Mouse (Mus musculus) MEL (cell line): ENCODE measurements around the gene Gm10961. TPM values are rescaled to one million over a fixed set of nuclear protein-coding genes. Genes with fewer than 3 reads are reported as not detected.

Experiments
- DNase-seq: peaks from one replicate; pipeline ENCODE4 v3.0.0; 2011; ENCODE audit warnings: low read depth, low spot score
- H3K27ac ChIP-seq: 2 replicates; pipeline ENCODE4 v1.5.1; 2012; ENCODE audit warnings: low read depth, mild to moderate bottlenecking, control low read depth, low read length, moderate library complexity; ENCODE audit not compliant: control insufficient read depth
- H3K27me3 ChIP-seq, 2 experiments: fragments of 150-350 bp in 1 of 2; sonication (generic) in 1 of 2; 2 replicates each; pipeline ENCODE4 v1.6.1; 2012; ENCODE audit warnings: low read length in 2 of 2, mild to moderate bottlenecking in 2 of 2, improper control_type of control experiment in 1 of 2, moderate library complexity in 1 of 2; ENCODE audit not compliant: insufficient read depth in 2 of 2, control insufficient read depth in 1 of 2
- H3K36me3 ChIP-seq, 2 experiments: 2 replicates each; pipeline ENCODE4 v1.6.1; 2012 to 2014; ENCODE audit warnings: low read length in 2 of 2, improper control_type of control experiment in 1 of 2, inconsistent platforms in 1 of 2, mild to moderate bottlenecking in 1 of 2; ENCODE audit not compliant: insufficient read depth in 2 of 2, control insufficient read depth in 1 of 2
- H3K4me1 ChIP-seq, 2 experiments: fragments of 150-350 bp in 1 of 2; sonication (generic) in 1 of 2; 2 replicates each; pipeline ENCODE4 v1.6.1; 2012; ENCODE audit warnings: low read length in 2 of 2, improper control_type of control experiment in 1 of 2, mild to moderate bottlenecking in 1 of 2; ENCODE audit not compliant: insufficient read depth in 2 of 2, control insufficient read depth in 1 of 2
- H3K4me3 ChIP-seq, 2 experiments: fragments of 150-350 bp in 1 of 2; sonication (generic) in 1 of 2; 2 replicates each; pipeline ENCODE4 v1.5.1; 2012; ENCODE audit warnings: low read depth in 2 of 2, low read length in 2 of 2, mild to moderate bottlenecking in 2 of 2, moderate library complexity in 2 of 2, control low read depth in 1 of 2, improper control_type of control experiment in 1 of 2; ENCODE audit not compliant: control insufficient read depth in 1 of 2, insufficient read depth in 1 of 2
- H3K79me2 ChIP-seq: 2 replicates; pipeline ENCODE4 v1.6.1; 2012; ENCODE audit warnings: mild to moderate bottlenecking, low read length, moderate library complexity; ENCODE audit not compliant: control insufficient read depth, poor library complexity, insufficient read depth
- H3K9ac ChIP-seq: 2 replicates; pipeline ENCODE4 v1.6.1; 2012; ENCODE audit warnings: low read depth, mild to moderate bottlenecking, control low read depth, low read length, moderate library complexity; ENCODE audit not compliant: control insufficient read depth, poor library complexity, severe bottlenecking
- H3K9me3 ChIP-seq: fragments of 150-350 bp; sonication (generic); replicated peaks from 2 replicates; pipeline ENCODE4 v1.6.1; 2012; ENCODE audit warnings: mild to moderate bottlenecking, low read length, improper control_type of control experiment, moderate library complexity; ENCODE audit not compliant: insufficient read depth
- BHLHE40 ChIP-seq: IDR thresholded peaks from 2 replicates; pipeline ENCODE4 v1.6.1; 2012; ENCODE audit warnings: low read depth, mild to moderate bottlenecking, inconsistent platforms, low read length, improper control_type of control experiment, borderline replicate concordance
- CTCF ChIP-seq, 3 experiments: IDR thresholded peaks in 2 of 3; conservative IDR thresholded peaks in 1 of 3; 2 replicates each; pipeline ENCODE4 v1.5.1; 2011 to 2012; ENCODE audit warnings: low read length in 3 of 3, low read depth in 2 of 3, mild to moderate bottlenecking in 2 of 3, improper control_type of control experiment in 1 of 3, inconsistent platforms in 1 of 3, mixed read lengths in 1 of 3, moderate library complexity in 1 of 3; ENCODE audit not compliant: control insufficient read depth in 1 of 3, insufficient read depth in 1 of 3, poor library complexity in 1 of 3, severe bottlenecking in 1 of 3
- ELF1 ChIP-seq: IDR thresholded peaks from 2 replicates; pipeline ENCODE4 v1.6.1; 2014; ENCODE audit warnings: low read depth, mild to moderate bottlenecking, inconsistent platforms, low read length, improper control_type of control experiment, moderate library complexity
- ETS1 ChIP-seq: IDR thresholded peaks from 2 replicates; pipeline ENCODE4 v1.6.1; 2012; ENCODE audit warnings: low read depth, mild to moderate bottlenecking, inconsistent platforms, low read length, improper control_type of control experiment, moderate library complexity
- GABPA ChIP-seq: IDR thresholded peaks from 2 replicates; pipeline ENCODE4 v1.6.1; 2012; ENCODE audit warnings: low read depth, mild to moderate bottlenecking, inconsistent platforms, low read length, improper control_type of control experiment, moderate library complexity
- GATA1 ChIP-seq: IDR thresholded peaks from 2 replicates; pipeline ENCODE4 v1.6.1; 2011; ENCODE audit warnings: low read depth, low read length, improper control_type of control experiment
- HCFC1 ChIP-seq: IDR thresholded peaks from 2 replicates; pipeline ENCODE4 v1.6.1; 2012; ENCODE audit warnings: low read depth, mild to moderate bottlenecking, inconsistent platforms, low read length, improper control_type of control experiment, moderate library complexity
- KAT2A ChIP-seq: conservative IDR thresholded peaks from 2 replicates; pipeline ENCODE4 v1.6.1; 2012; ENCODE audit warnings: low read depth, low read length, improper control_type of control experiment, inconsistent platforms
- MAFK ChIP-seq: IDR thresholded peaks from 2 replicates; pipeline ENCODE4 v1.6.1; 2011; ENCODE audit warnings: low read depth, mild to moderate bottlenecking, low read length, improper control_type of control experiment, borderline replicate concordance
- MAX ChIP-seq: IDR thresholded peaks from 2 replicates; pipeline ENCODE4 v1.6.1; 2011; ENCODE audit warnings: low read length, improper control_type of control experiment
- MAZ ChIP-seq: IDR thresholded peaks from 2 replicates; pipeline ENCODE4 v1.6.1; 2012; ENCODE audit warnings: low read depth, mild to moderate bottlenecking, inconsistent platforms, low read length, improper control_type of control experiment
- MEF2A ChIP-seq: IDR thresholded peaks from 2 replicates; pipeline ENCODE4 v1.6.1; 2014; ENCODE audit warnings: low read depth, mild to moderate bottlenecking, inconsistent platforms, low read length, improper control_type of control experiment; ENCODE audit not compliant: poor library complexity, insufficient replicate concordance, severe bottlenecking; ENCODE audit errors: extremely low read depth
- MYB ChIP-seq: IDR thresholded peaks from 2 replicates; pipeline ENCODE4 v1.6.1; 2011; ENCODE audit warnings: mild to moderate bottlenecking, low read depth, low read length, improper control_type of control experiment
- MYC ChIP-seq: IDR thresholded peaks from 2 replicates; pipeline ENCODE4 v1.6.1; 2011; ENCODE audit warnings: low read depth, mild to moderate bottlenecking, low read length, improper control_type of control experiment, moderate library complexity
- POLR2AphosphoS2 ChIP-seq: IDR thresholded peaks from 2 replicates; pipeline ENCODE4 v1.6.1; 2011; ENCODE audit warnings: low read length, improper control_type of control experiment
- POLR2AphosphoS5 ChIP-seq: IDR thresholded peaks from 2 replicates; pipeline ENCODE4 v1.6.1; 2012; ENCODE audit warnings: low read depth, borderline replicate concordance, mild to moderate bottlenecking, inconsistent platforms, low read length, moderate library complexity, mixed read lengths
- RAD21 ChIP-seq: IDR thresholded peaks from 2 replicates; pipeline ENCODE4 v1.6.1; 2011; ENCODE audit warnings: mild to moderate bottlenecking, low read depth, low read length, improper control_type of control experiment
- SIN3A ChIP-seq: IDR thresholded peaks from 2 replicates; pipeline ENCODE4 v1.6.1; 2012; ENCODE audit warnings: low read length, improper control_type of control experiment, inconsistent platforms
- TAL1 ChIP-seq: IDR thresholded peaks from 2 replicates; pipeline ENCODE4 v1.6.1; 2012; ENCODE audit warnings: mild to moderate bottlenecking, inconsistent platforms, low read length, moderate library complexity, mixed read lengths
- TBP ChIP-seq: IDR thresholded peaks from 2 replicates; pipeline ENCODE4 v1.8.0; 2011; ENCODE audit warnings: low read depth, low read length, improper control_type of control experiment
- TCF12 ChIP-seq: IDR thresholded peaks from 2 replicates; pipeline ENCODE4 v1.6.1; 2014; ENCODE audit warnings: low read depth, mild to moderate bottlenecking, inconsistent platforms, low read length, improper control_type of control experiment, moderate library complexity
- USF1 ChIP-seq: IDR thresholded peaks from 2 replicates; pipeline ENCODE4 v1.6.1; 2014; ENCODE audit warnings: low read depth, mild to moderate bottlenecking, inconsistent platforms, low read length, improper control_type of control experiment, moderate library complexity
- USF2 ChIP-seq, 2 experiments: IDR thresholded peaks; 2 replicates each; pipeline ENCODE4 v1.6.1; 2011 to 2012; ENCODE audit warnings: improper control_type of control experiment in 2 of 2, low read length in 2 of 2, borderline replicate concordance in 1 of 2, inconsistent platforms in 1 of 2, low read depth in 1 of 2, mild to moderate bottlenecking in 1 of 2; ENCODE audit not compliant: insufficient read depth in 1 of 2
- ZC3H11A ChIP-seq: IDR thresholded peaks from 2 replicates; pipeline ENCODE4 v1.6.1; 2012; ENCODE audit warnings: low read depth, mild to moderate bottlenecking, inconsistent platforms, low read length, improper control_type of control experiment
- ZKSCAN1 ChIP-seq: IDR thresholded peaks from 2 replicates; pipeline ENCODE4 v1.6.1; 2012; ENCODE audit warnings: low read depth, mild to moderate bottlenecking, inconsistent platforms, low read length, improper control_type of control experiment, moderate library complexity
- ZMIZ1 ChIP-seq: IDR thresholded peaks from 2 replicates; pipeline ENCODE4 v1.6.1; 2012; ENCODE audit warnings: low read depth, mild to moderate bottlenecking, inconsistent platforms, low read length, improper control_type of control experiment, moderate library complexity
- polyA plus RNA-seq, 2 experiments: library from polyadenylated mRNA; stranded (reverse) in 1 of 2; unstranded in 1 of 2; fragments of >175 nt in 1 of 2; fragments of >200 nt in 1 of 2; gene quantifications; 2 replicates each; pipeline versions ENCODE4 v1.2.1 to v1.2.4; 2012; ENCODE audit warnings: low replicate concordance in 2 of 2, low read depth in 1 of 2; ENCODE audit not compliant: insufficient read length in 2 of 2, insufficient read depth in 1 of 2, missing spikeins in 1 of 2
- total RNA-seq: library from RNA; depleted of rRNA; stranded (reverse); fragments of 300-350 nt; gene quantifications from 2 replicates; pipeline ENCODE4 v1.2.3, GENCODE M21; 2012

Gm10961 gene
- total and polyA plus RNA-seq, 3 experiments = not detected

GRCm38 (mm10) chr3:107626751-107627150 is 4.4 kb upstream of the Gm10961 start:
- Histone ChIP-seq H3K9me3 (no peaks in the 10 kb centered on the region), H3K36me3 (peaks cover 6 to 7% of the 10 kb centered on the region in 2 experiments), H3K4me1 (peaks cover 0 to 5% of the 10 kb centered on the region in 2 experiments; a peak in 3 of 4 replicates), H3K4me3 (no peak overlapping the region), H3K27me3 (no peaks in the 10 kb centered on the region), H3K27ac (no peak overlapping the region), H3K79me2 (peaks cover 6% of the 10 kb centered on the region), H3K9ac (no peak overlapping the region)
- TF ChIP-seq USF2 (IDR thresholded peaks at IDR 0.05; ENCODE audit: borderline replicate concordance in 1 of 2, insufficient read depth in 1 of 2, low read depth in 1 of 2, low read length in 2 of 2) (no peak), SIN3A (no peak), ELF1 (no peak), RAD21 (no peak), MAZ (no peak), KAT2A (no peak), TCF12 (no peak), GATA1 (no peak), ZMIZ1 (no peak)
- no peak for DNase-seq

GRCm38 (mm10) chr3:107627641-107628040 is 3.5 kb upstream of the Gm10961 start:
- TF ChIP-seq ETS1 = no peak
- no peak for TF ChIP-seq POLR2AphosphoS2
- TF ChIP-seq ZKSCAN1 = no peak
- no peak for TF ChIP-seq KAT2A
- no peak for TF ChIP-seq TBP
- TF ChIP-seq ZC3H11A = no peak
- TF ChIP-seq MEF2A = no peak
- TF ChIP-seq ZMIZ1 = no peak
- TF ChIP-seq MYB = no peak
- TF ChIP-seq MAFK = no peak
- no peak for TF ChIP-seq MAX
- no peak for TF ChIP-seq GABPA
- no peak for TF ChIP-seq POLR2AphosphoS5
- TF ChIP-seq CTCF (IDR thresholded peaks at IDR 0.05 in 2 of 3, conservative IDR thresholded peaks at IDR 0.05 in 1 of 3; ENCODE audit: control insufficient read depth in 1 of 3, insufficient read depth in 1 of 3, low read depth in 2 of 3, low read length in 3 of 3, poor library complexity in 1 of 3, severe bottlenecking in 1 of 3) = no peak
- no peak for TF ChIP-seq SIN3A
- TF ChIP-seq USF1 = no peak
- no peak for TF ChIP-seq BHLHE40
- TF ChIP-seq MYC = no peak
- no peak for TF ChIP-seq HCFC1
- no peak for TF ChIP-seq TAL1
- Histone ChIP-seq H3K27ac (no peak overlapping the region), H3K4me3 (no peak overlapping the region)

More at GRCm38 (mm10) chr3:107627641-107628040, 3.5 kb upstream of the Gm10961 start:
- Histone ChIP-seq H3K27me3 (no peaks in the 10 kb centered on the region), H3K36me3 (peaks cover 5 to 6% of the 10 kb centered on the region in 2 experiments), H3K9me3 (no peaks in the 10 kb centered on the region), H3K79me2 (peaks cover 6% of the 10 kb centered on the region), H3K4me1 (peaks cover 0 to 10% of the 10 kb centered on the region in 2 experiments; a peak in 3 of 4 replicates), H3K9ac (no peak overlapping the region)
- DNase-seq = no peak
